Mouse (Mus musculus) spleen, postnatal 4 days (tissue): ENCODE data around the gene Sik1.
"Not testable (repeated sequence)": the region's sequence is repeated elsewhere in the genome, so short reads cannot be mapped to it uniquely, and the experiment has no call there.

Source experiments
- DNase-seq, 2 experiments: peaks; one replicate each; pipeline ENCODE4 v3.0.0; 2022; ENCODE audit warnings: low spot score in 2 of 2

Sik1 gene

GRCm38 (mm10) chr17:31855597-31856518, at the start of gene Sik1:
TSS of gene Sik1 (minus strand) at chr17:31855804.
- peak; percentile 96 to 99 for DNase-seq

DNA sequence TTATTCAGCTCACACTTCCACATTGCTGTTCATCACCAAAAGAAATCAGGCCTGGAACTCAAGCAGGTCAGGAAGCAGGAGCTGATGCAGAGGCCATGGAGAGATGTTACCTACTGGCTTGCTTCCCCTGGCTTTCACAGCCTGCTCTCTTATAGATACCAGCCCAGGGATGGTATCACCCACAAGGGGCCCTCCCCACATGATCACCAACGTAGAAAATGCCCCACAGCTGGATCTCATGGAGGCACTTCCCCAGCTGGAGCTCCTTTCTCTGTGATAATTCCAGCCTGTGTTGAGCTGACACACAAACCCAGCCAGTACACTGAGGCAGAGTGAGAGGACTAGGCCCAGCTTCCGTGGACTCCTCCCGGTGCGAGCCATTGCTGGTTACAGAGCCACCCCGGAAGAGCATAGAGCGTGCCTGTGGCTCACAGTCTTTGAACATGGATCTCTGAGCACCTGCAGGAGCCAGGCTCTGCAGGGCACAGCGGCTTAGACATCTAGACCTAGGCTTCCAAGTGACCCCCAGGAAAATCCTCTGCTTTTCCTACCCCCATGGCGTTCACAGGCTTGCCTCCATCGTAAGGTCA, 49.7 kb upstream of the Sik1 start:
- DNase-seq, result no peak

DNA sequence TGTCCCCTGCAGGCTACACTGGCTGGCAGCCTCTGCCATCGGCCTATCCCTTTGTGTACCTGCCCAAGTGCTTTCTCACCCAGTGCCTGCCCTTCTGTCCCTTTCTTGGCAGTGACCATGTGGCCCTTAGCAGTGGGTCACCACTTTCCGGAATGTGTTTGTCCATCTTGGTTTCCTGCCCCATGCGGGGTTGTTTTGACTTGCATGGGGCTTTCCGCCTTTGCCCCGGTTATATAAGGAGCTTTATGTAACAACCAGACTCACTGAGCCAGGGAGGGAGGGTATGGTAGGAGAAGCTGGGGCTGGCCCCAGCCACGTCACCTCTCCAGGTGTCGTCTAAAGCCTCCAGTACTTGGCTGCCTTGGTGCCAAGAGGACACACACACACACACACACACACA, 48.4 kb upstream of the Sik1 start:
- DNase-seq, result no peak

DNA sequence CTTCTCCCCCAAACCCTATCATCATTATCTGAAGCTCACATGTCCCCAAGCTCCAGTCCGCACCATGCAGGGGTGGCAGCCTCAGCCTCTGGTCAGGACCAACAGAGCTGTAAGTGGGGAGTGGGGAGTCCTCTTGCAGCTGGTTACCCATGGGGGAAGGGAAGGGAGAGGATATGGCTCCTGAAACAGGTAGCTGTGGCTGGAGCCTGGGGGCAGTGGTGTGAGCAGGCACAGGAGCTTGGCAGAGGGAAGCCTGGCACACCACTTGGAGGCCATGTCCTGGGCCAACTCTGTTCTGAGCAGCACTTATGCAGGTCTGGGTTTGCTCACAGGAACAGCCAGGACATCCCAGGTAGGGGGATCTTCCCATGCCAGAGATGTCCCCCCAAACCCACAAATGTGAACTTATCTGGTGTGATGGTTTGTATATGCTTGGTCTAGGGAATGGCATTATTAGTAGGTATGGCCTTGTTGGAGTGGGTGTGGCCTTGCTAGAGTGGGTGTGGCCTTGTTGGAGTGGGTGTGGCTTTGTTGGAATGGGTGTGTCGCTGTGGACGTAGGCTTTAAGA, 47.1 kb upstream of the Sik1 start:
- no peak for DNase-seq

DNA sequence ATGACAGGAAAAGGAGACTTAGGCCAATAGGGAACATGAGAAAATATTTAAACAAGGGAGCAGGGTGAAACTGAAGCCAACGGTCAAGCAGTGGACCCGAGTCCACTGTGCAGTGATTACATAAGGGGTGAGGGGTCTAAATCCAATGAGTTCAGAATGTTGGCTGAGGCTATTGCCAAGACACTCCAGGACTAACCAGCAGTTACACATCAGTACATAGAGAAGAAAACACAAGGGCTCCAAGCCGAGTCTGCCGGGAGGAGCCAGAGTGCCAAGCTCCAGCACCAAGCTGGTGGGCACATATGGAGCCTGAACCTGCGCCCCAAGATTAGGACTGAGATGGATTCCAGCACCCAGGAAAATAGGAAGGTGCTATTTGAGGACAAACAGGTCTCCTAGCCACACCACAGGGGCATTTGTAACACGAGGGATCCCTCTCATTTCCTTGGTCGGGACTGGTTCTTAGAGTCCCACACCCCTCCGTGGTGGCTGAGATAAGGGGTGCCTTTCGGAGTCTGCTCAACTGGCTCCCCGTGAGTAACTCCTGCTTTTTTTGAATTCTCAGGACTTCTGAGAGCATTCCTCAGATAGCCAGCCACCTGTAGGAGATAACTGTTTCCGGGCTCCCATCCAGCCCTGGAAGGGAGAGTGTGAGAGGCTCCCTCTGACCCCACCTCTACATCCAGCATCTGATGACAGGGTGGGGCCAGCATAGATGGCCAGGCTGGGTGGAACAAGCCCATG, 46.0 kb upstream of the Sik1 start:
- DNase-seq, result no peak

- DNase-seq, result no peak
These were observed 43.3 kb upstream of the Sik1 start for GRCm38 (mm10) chr17:31898941-31899340.

GRCm38 (mm10) chr17:31897186-31897793, 41.7 kb upstream of the Sik1 start:
- DNase-seq, result no peak

- no peak for DNase-seq
These were observed 41.1 kb upstream of the Sik1 start for GRCm38 (mm10) chr17:31896751-31897150.

DNA sequence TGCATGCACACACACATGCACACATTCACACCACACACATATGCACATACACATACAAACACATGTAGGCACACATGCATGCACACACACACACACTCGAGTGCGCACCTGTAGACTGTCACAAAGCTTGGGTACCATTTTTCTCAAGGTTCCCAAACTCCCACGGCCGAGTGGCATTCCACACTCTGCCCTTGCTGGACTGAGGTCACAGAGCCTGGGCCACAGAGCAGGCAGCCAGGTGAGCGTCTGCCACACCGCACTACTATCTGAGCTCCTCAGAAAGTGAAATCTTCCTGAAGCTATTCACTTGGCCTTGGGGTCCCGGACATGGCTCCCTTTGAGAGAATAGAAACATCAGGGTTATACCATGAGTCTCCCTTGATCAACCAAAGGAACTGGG, 40.7 kb upstream of the Sik1 start:
- no peak for DNase-seq

- no peak for DNase-seq
These were observed 37.9 kb upstream of the Sik1 start for GRCm38 (mm10) chr17:31893371-31894060.

DNA sequence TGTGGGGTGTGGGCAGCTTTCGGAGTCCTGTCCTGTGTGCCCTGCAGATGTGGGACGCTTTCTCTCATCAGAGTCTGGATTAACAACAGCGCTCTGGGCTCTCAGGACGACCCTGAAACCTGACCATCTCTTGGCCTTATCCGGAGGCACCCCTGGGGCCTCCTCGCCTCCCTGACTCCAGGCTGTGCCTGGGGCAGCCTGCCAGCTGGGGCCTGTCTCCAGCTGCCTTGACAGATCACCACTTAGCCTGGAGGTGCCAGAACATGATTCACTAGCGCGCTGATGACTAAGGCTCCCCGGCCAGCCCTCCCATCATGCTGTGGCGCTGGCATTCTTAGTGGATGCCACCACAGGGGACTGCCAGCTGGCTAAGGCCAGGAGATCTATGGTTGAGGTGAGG, 37.1 kb upstream of the Sik1 start:
- DNase-seq, result peak in 1 of 2 experiments; percentile 49

GRCm38 (mm10) chr17:31891858-31892257, 36.3 kb upstream of the Sik1 start:
- no peak for DNase-seq

DNA sequence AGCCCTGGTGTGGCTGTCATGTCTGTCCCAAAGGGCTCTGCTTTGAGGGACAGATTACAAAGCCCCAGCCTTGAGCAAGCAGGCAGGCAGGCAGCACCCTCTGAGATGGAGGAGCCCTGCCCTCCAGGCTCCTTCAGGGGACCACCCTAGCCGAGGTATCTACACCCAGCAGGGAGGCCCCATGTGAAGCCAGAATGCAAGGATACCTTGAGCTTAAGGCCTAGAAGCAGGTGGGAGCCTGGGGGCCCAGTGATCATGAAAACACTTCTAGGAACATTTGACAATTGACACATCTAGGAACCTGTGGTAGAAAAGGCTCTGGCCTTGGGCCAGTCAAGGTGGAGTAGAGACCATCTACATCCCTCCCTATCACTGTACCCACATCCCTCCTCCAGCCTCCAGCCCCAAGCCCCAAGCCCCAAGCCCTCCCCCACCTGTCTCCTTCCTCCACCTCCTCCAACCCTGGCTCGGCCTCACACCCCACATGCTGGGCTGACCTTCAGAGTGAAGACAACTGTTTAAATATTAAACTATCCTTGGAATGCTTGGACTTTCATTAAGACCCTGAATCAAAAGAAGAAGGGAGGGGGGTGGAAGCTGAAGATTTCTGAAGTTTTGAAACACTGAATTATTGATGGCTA, 34.8 kb upstream of the Sik1 start:
- no peak for DNase-seq

GRCm38 (mm10) chr17:31889446-31890201, 34.0 kb upstream of the Sik1 start:
- DNase-seq, result no peak

- no peak for DNase-seq
These were observed 32.9 kb upstream of the Sik1 start for GRCm38 (mm10) chr17:31888540-31888939.

DNA sequence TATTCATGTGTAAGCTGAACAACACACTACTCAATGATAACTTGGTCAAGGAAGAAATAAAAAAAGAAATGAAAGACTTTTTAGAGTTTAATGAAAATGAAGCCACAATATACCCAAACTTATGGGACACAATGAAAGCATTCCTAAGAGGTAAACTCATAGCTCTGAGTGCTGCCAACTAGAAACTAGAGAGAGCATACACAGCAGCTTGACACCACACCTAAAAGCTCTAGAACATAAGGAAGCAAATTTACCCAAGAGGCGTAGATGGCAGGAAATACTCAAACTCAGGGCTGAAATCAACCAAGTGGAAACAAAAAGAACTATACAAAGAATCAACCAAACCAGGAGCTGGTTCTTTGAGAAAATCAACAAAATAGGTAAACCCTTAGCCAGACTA, 29.1 kb upstream of the Sik1 start:
- DNase-seq, result not testable (repeated sequence)

- DNase-seq, result no peak
These were observed 23.8 kb upstream of the Sik1 start for GRCm38 (mm10) chr17:31879406-31879805.

- no peak for DNase-seq
These were observed 22.1 kb upstream of the Sik1 start for GRCm38 (mm10) chr17:31877650-31878141.

DNA sequence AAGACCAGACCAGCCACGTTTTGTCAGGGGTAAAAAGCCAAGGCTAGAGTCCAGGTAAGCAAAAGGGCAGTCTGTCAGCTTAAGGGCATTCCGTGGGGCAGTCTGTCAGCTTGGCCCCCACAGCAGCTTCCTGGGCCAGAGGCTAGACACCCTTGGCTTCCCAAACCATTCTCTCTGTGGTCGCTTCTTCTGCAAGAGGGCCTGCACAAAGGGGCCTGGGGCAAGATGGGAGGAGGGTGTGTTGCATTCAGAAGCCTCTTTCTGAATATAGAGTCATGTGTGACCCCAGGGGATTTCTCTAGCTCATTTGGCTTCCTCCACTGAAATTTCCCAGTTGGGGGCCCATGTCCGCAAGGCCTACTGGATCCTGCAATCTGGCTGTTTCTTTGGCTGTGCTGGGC, 21.6 kb upstream of the Sik1 start:
- DNase-seq, result no peak

DNA sequence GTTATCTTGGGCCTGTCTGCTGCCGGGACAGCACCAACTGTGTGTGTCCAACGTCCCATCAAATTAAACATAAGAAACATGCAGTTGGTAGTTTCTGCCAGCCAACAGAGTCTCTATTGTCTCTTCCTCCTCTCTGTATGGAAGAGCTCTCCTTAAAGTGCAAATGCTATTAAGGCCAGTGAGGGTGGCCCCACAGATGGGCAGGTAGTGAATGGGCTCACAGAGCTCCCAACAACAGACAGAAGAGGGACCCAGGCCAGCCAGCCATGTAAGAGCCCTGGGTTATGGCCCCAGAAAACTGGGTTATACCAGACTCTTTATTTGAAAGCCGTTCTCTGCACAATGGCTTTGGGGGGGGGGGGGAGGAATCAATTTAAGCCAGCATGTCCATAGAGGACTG, 21.2 kb upstream of the Sik1 start:
- no peak for DNase-seq
